Mouse (Mus musculus) neural tube, embryonic 11.5 days (tissue): ENCODE results near the gene Pef1. TPM values are rescaled to one million over a fixed set of nuclear protein-coding genes. Genes with fewer than 3 reads are reported as not detected.

Experiments used
- ATAC-seq: fragments of 200-750 bp; cut with Nextera tagmentation; 2 replicates; pipeline ENCODE4 v1.8.0; 2017; ENCODE audit warnings: moderate number of reproducible peaks, mild to moderate bottlenecking, moderate TSS enrichment, moderate library complexity; ENCODE audit not compliant: insufficient read depth, low FRiP score, low TSS enrichment
- DNase-seq: peaks from one replicate; pipeline ENCODE4 v3.0.0-alpha.2; 2015; ENCODE audit warnings: low spot score
- H3K27ac ChIP-seq: fragments of 300-500 bp; sonication (generic); 2 replicates; pipeline ENCODE4 v1.5.1; 2014; ENCODE audit warnings: low read depth, mild to moderate bottlenecking, low read length
- H3K27me3 ChIP-seq: fragments of 300-500 bp; sonication (generic); 2 replicates; pipeline ENCODE4 v1.6.1; 2014; ENCODE audit warnings: mild to moderate bottlenecking, low read length, mixed read lengths; ENCODE audit not compliant: control insufficient read depth, insufficient read depth
- H3K36me3 ChIP-seq: fragments of 300-500 bp; sonication (generic); 2 replicates; pipeline ENCODE4 v1.6.1; 2014; ENCODE audit warnings: mild to moderate bottlenecking, low read length, moderate library complexity, mixed read lengths; ENCODE audit not compliant: control insufficient read depth, insufficient read depth
- H3K4me1 ChIP-seq: fragments of 300-500 bp; sonication (generic); 2 replicates; pipeline ENCODE4 v1.6.1; 2014; ENCODE audit warnings: low read length, mixed read lengths; ENCODE audit not compliant: control insufficient read depth, insufficient read depth
- H3K4me2 ChIP-seq: fragments of 300-500 bp; sonication (generic); 2 replicates; pipeline ENCODE4 v1.6.1; 2014; ENCODE audit warnings: low read depth, mild to moderate bottlenecking, moderate library complexity
- H3K4me3 ChIP-seq: fragments of 300-500 bp; sonication (generic); 2 replicates; pipeline ENCODE4 v1.5.1; 2014; ENCODE audit warnings: low read depth, low read length
- H3K9ac ChIP-seq: fragments of 300-500 bp; sonication (generic); 2 replicates; pipeline ENCODE4 v1.6.1; 2014; ENCODE audit warnings: mild to moderate bottlenecking, low read length
- H3K9me3 ChIP-seq: fragments of 300-500 bp; sonication (generic); 2 replicates; pipeline ENCODE4 v1.6.1; 2016; ENCODE audit warnings: low read length; ENCODE audit not compliant: control insufficient read depth
- WGBS: fragments of 180-500 bp; shearing (Covaris S2); extraction: QIAGEN DNeasy Blood & Tissue Kit; methylation state at CpG from one replicate; pipeline ENCODE4 v1.1.7; 2014; 5-methylcytosine and 5-hydroxymethylcytosine counted together
- polyA plus RNA-seq: library from polyadenylated mRNA; unstranded; fragments of >200 nt; fragmentation: Nextera tagmentation; extraction: Ambion mirVana; gene quantifications from 2 replicates; pipeline ENCODE4 v1.2.1, GENCODE M21; 2014

Pef1 gene
- polyA plus RNA-seq, 1 experiment from 2014 or later = 75.0 TPM

DNA sequence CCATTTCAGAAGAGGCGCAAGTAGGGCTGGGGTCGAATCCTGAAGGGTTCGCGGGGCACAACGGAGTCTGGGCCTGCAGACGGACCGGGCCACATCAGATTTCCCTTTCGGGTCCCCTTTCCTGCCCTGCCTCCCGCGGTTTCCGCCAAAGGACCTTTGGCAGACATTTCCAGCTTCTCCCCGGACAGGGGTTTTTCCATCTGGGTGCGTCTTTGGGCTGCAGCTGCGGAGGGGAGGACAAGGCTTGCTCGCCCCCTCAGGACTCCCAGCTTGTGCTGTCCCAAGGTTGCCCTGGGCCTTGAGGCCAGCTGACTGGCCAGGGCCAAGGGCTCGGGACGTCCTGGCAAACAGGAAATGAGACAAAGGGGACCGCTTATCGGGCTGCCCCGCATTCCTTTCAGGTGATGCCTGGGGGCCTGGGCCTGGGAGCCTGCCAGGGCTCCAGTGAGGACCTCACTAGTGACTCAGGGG is 61.1 kb downstream of the Pef1 start:
- no peaks in the 10 kb centered on the region for H3K36me3 ChIP-seq
- H3K27me3 ChIP-seq = peaks cover 25% of the 10 kb centered on the region
- 0 out of 2 replicates have a peak overlapping the region, but pooled peaks have one; percentile 31 for H3K9ac ChIP-seq
- H3K4me2 ChIP-seq = peak overlapping the region; percentile 30
- no peaks in the 10 kb centered on the region for H3K9me3 ChIP-seq
- no peak overlapping the region for H3K27ac ChIP-seq
- 5% methylated on average over 20 of the region's 20 CpGs for WGBS
- H3K4me3 ChIP-seq = no peak overlapping the region
- peaks cover 5% of the 10 kb centered on the region for H3K4me1 ChIP-seq
- no peak for DNase-seq
- no peak for ATAC-seq

DNA sequence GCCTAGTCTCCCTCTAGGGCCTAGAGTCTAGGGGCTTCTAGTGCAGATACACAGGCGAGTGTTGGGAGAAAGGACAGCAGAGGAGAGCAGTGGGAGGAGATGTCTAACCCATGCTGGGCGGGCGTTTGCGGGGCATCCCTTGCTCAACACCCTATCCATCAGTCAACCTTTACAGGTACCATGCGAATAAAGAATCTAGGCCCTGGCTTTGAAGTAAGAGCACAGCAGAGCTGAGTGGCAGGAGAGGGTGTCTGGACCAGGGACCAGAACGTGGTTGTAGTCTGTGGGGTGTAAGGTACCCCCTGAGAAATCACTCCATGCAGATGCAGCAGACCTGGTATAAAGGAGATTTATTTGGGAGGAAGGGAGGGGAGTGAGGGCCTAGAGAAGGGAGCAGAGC is 61.8 kb downstream of the Pef1 start:
- peaks cover 7% of the 10 kb centered on the region for H3K4me1 ChIP-seq
- WGBS = 61% methylated on average over 6 of the region's 6 CpGs
- H3K9me3 ChIP-seq = no peaks in the 10 kb centered on the region
- no peak for ATAC-seq
- H3K4me2 ChIP-seq = no peak overlapping the region
- no peak overlapping the region for H3K27ac ChIP-seq
- no peaks in the 10 kb centered on the region for H3K36me3 ChIP-seq
- no peak overlapping the region for H3K4me3 ChIP-seq
- H3K9ac ChIP-seq = no peak overlapping the region
- DNase-seq = no peak
- peaks cover 25% of the 10 kb centered on the region for H3K27me3 ChIP-seq

- WGBS = 80% methylated on average over 17 of the region's 18 CpGs
- H3K9ac ChIP-seq = no peak overlapping the region
- ATAC-seq = no peak
- no peak overlapping the region for H3K4me2 ChIP-seq
- no peak overlapping the region for H3K4me3 ChIP-seq
- DNase-seq = no peak
- no peak overlapping the region for H3K27ac ChIP-seq
- peaks cover 25% of the 10 kb centered on the region for H3K27me3 ChIP-seq
- no peaks in the 10 kb centered on the region for H3K9me3 ChIP-seq
- H3K4me1 ChIP-seq = peaks cover 7% of the 10 kb centered on the region
- no peaks in the 10 kb centered on the region for H3K36me3 ChIP-seq
Measured at GRCm38 (mm10) chr4:130166061-130166460, 63.7 kb downstream of the Pef1 start.

DNA sequence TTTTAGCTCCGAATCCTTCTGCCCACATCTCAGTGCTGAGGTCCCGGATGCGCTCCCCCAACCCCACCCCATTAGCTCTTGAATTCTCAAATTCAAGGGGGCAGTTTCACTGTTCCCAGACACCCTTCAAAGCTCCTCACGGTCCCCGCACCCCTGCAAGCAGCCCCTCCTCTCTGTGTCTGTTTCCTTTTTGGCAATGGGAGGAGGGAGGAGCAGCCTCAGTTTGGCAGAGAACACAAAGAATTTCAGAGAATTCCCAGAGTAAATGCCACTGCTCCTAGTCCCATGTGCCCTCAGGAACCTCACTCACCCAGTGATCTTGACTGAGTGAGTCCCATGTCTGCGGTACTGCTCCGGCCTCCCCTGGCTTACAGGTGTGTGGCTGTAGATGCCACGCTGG is 64.2 kb downstream of the Pef1 start:
- Histone ChIP-seq H3K4me3 (no peak overlapping the region), H3K9me3 (no peaks in the 10 kb centered on the region), H3K27me3 (peaks cover 25% of the 10 kb centered on the region), H3K4me1 (peaks cover 7% of the 10 kb centered on the region), H3K36me3 (no peaks in the 10 kb centered on the region), H3K4me2 (no peak overlapping the region), H3K9ac (no peak overlapping the region), H3K27ac (no peak overlapping the region)
- ATAC-seq (no peak), DNase-seq (no peak)
- 82% methylated on average over 8 of the region's 8 CpGs for WGBS

DNA sequence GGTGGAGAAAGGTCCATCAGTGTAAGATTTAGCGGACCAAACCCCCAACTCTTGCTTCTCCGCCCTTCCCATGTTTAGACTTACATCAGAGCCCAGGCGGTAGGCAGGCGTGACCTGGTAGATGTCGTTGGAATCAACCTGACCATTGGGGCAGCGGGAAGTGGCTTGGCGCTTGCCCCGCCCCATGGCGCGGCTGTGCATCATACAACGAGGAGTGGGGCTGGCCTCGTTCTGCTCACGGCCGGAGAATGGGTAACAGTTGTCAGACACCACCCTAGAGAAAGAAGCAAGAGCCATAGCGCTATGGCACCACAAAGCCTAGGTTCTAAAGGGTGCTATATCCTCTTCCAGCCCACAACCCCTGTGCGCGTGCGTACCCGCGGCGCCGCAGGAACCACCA is 65.0 kb downstream of the Pef1 start:
- peaks cover 10% of the 10 kb centered on the region for H3K4me1 ChIP-seq
- no peaks in the 10 kb centered on the region for H3K9me3 ChIP-seq
- no peak overlapping the region for H3K4me3 ChIP-seq
- peak overlapping the region; percentile 21; the same call in 1 of the 2 replicates for H3K4me2 ChIP-seq
- no peak overlapping the region for H3K9ac ChIP-seq
- no peak for ATAC-seq
- peaks cover 23% of the 10 kb centered on the region for H3K27me3 ChIP-seq
- no peak overlapping the region for H3K27ac ChIP-seq
- no peaks in the 10 kb centered on the region for H3K36me3 ChIP-seq
- no peak for DNase-seq
- WGBS = 52% methylated on average over 22 of the region's 22 CpGs

- H3K9me3 ChIP-seq = no peaks in the 10 kb centered on the region
- H3K4me1 ChIP-seq = peaks cover 11% of the 10 kb centered on the region
- H3K4me2 ChIP-seq = peak overlapping the region; percentile 21; the same call in 1 of the 2 replicates
- H3K36me3 ChIP-seq = no peaks in the 10 kb centered on the region
- ATAC-seq (no peak), DNase-seq (no peak)
- WGBS = 43% methylated on average over 9 of the region's 9 CpGs
- H3K9ac ChIP-seq = no peak overlapping the region
- no peak overlapping the region for H3K27ac ChIP-seq
- H3K4me3 ChIP-seq = no peak overlapping the region
- H3K27me3 ChIP-seq = peaks cover 18% of the 10 kb centered on the region
Measured at GRCm38 (mm10) chr4:130167814-130168213, 65.5 kb downstream of the Pef1 start.

- no peak overlapping the region for H3K9ac ChIP-seq
- H3K27me3 ChIP-seq = peaks cover 12% of the 10 kb centered on the region
- peaks cover 11% of the 10 kb centered on the region for H3K4me1 ChIP-seq
- H3K4me2 ChIP-seq = no peak overlapping the region
- no peak overlapping the region for H3K4me3 ChIP-seq
- H3K9me3 ChIP-seq = no peaks in the 10 kb centered on the region
- DNase-seq (peak; percentile 40), ATAC-seq (no peak)
- no peaks in the 10 kb centered on the region for H3K36me3 ChIP-seq
- 38% methylated on average over 16 of the region's 16 CpGs for WGBS
- no peak overlapping the region for H3K27ac ChIP-seq
Measured at GRCm38 (mm10) chr4:130168280-130169183, 66.2 kb downstream of the Pef1 start.

DNA sequence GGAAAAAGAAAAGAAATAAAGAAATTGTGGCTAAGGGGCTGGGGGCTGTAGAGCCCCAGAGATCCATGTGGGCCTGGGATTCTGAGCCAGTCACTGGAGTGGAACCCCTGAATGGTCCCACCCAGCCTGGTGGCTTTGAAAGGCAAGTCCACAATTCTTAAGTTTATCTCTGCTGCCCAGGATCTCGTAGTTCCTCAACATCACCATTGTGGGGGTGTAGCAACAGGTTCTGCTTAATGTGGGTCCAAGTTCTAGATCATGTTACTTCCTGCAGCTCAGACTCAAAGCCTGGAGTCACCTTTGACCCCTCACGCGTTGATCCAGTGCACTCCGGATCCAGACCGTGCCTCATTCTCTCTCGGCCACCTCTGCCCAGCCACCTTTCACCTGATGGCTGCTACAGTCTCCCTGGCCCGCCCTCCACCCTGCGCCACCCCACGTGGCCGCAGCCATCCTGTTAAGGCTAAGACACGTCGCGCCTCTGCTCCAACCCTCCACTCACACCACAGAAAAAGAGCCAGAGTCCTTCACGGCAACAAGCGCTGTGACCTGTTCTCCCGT is 67.1 kb downstream of the Pef1 start:
- H3K4me1 ChIP-seq = peaks cover 13% of the 10 kb centered on the region; the same call in 1 of the 2 replicates
- peaks cover 11% of the 10 kb centered on the region; the same call in 1 of the 2 replicates for H3K27me3 ChIP-seq
- H3K4me3 ChIP-seq = no peak overlapping the region
- H3K36me3 ChIP-seq = no peaks in the 10 kb centered on the region
- no peak for ATAC-seq
- no peak overlapping the region for H3K9ac ChIP-seq
- no peak for DNase-seq
- H3K27ac ChIP-seq = no peak overlapping the region
- H3K4me2 ChIP-seq = no peak overlapping the region
- WGBS = 86% methylated on average over 16 of the region's 16 CpGs
- no peaks in the 10 kb centered on the region for H3K9me3 ChIP-seq
